Mouse (Mus musculus) adrenal gland, postnatal 25 days (tissue): ENCODE data around the gene Piezo1. TPM values are rescaled to one million over a fixed set of nuclear protein-coding genes. Genes with fewer than 3 reads are reported as not detected.
A peak's percentile ranks its signal among the peaks of the same experiment; 100 is the strongest.

Source experiments
- DNase-seq: peaks from one replicate; pipeline ENCODE4 v3.0.0; 2021; ENCODE audit warnings: mixed read lengths
- total RNA-seq: library from RNA; stranded (reverse); gene quantifications from 2 replicates; pipeline ENCODE4 v1.2.3, GENCODE M21; 2021

Gene Piezo1
- total RNA-seq, 1 experiment from 2014 or later, result 20.1 TPM

DNA sequence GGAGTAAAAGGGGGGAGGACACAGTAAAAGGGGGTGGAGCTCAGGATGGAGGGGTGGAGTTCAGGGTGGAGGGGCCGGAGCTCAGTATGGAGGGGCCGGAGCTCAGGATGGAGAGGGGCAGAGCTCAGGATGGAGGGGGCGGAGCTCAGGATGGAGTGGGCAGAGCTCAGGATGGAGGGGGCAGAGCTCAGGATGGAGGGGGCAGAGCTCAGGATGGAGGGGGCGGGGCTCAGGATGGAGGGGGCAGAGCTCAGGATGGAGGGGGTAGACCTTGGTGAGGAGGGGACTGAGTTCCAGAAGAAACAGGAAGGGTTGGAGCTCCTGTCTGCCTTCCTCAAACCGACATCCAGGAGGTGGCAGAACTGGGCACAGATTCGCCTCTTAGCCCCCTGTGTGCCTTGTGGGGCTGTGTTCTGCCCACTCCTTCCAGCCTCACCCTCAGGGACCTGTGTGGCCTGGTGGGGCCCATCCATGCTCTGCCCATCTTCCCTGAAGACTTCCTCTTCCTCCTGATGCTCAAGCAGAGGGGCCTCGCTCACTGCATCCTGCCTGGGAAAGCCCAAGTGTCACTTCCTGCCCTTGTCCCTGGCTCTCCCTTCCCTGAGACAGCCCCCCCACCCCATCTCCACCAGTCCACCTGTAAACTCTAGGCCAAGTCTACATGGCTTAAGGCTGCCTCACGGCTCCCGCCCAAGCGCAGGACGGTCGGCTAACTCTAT, 54.0 kb downstream of the Piezo1 start:
- DNase-seq, result no peak

DNA sequence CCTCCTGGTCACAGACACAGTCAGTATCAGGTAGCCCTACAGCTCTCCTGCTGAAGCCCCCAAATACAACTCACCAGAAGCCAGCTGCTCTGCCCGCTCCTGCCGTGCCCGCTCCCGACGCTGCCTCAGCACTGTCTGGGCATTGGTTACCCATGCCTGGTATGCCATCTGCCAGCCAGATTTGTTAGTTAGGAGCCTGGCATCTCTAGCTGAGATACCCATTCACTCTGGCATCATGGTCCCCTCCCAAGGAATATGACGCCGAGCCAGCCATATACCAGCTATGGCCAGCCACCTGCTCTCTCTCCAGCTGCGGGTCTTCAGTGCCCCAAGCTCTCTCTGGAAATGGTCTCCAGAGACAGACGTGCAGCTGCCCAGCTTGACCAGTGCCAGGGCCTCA, 62.7 kb downstream of the Piezo1 start:
- no peak for DNase-seq

DNA sequence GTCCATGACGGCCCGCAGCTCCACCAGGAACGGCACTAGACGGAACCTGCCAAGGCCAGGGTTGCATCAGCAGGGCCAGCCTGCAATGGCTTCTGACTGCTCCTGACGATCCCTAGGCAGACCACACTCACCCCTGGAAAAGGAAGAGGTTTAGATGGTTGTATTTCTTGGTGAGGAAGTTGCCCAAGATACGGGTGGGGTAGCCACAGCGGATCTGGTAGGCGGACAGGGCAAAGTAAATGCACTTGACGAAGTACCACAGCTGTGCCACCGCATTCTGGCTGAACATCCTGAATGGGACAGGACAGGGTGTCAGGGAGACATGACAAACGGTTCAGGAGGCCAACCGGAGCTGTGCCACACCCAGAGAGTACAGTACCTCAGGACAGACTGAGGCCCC, 66.3 kb downstream of the Piezo1 start:
- no peak for DNase-seq

DNA sequence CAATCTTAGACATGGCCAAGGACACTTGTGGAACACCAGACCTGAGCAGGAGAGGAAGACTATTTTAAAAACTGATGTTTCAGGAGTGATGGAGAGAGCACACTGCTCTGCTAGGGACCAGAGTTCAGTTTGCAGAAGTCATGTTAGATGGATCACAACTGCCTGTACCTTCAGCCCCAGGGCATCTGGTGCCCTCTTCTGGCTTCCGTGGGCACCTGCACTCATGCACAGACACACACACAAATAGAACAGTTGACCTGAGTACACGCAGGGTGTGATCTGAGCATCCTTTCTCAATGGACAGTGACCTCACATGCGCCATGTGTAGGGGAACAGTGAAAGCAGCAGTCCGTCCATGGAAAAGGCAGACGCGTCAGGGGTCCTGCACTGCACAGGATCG, 67.3 kb downstream of the Piezo1 start:
- DNase-seq, result no peak

DNA sequence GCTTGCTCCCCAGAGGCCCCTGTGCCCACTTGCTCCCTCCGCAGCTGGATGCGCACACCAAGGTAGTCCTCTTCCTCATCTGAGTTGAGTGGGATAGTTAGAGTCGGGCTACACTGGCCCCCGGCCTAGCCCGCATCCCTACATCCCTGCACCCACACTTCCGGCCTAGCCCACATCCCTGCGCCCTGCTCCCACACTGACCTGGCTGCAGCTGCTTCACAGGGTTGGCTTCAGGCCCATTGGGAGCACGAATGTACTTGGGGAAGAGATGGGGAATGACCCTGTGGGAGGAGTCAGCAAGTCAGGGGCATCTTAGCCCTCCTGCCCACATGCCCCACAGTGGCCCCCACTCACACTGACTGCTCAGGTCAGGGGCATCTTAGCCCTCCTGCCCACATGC, 68.7 kb downstream of the Piezo1 start:
- DNase-seq, result no peak

DNA sequence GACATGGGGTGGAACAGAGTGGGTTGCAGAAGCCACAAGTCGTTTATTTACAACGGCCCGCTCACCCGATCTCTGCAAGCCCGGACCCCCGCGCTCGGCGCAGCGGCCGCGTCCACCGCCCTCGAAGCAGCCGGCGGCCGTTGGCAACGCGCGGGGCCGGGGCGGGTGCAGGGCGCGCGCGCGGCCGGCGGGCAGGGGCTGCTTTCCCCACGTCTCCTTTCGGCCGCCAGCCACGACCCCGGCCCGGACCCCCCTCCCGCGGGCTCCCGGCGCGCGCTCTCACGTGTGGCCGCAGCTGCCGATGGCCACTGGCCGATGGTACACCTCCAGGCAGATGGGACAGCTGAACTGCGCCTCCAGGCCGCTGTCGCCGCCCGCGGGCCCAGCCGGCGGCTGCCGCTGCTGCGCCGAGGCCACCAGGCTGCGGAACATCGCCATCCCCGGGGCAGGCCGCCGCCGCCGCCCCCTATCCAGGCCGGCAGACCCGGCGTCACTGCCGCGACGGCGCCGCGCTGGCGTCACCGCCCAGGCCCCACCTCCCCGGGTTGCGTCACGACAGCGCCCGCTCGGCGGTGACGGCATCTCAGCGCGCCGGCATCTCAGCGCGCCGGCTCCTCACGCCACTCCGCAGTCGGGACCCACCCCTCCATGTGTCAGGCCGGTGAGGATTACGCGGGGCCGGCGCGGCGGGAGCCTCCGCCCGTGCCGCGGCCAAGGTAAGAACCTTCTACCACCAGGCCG, 75.4 kb downstream of the Piezo1 start, which contains the start of the genes Rnf166 and Ctu2:
Rnf166 (minus strand) TSS at position 485 of the 741 bp plus-strand sequence.
Ctu2 (plus strand) TSS at position 564 of the 741 bp plus-strand sequence.
- peak; percentile 95 for DNase-seq

DNA sequence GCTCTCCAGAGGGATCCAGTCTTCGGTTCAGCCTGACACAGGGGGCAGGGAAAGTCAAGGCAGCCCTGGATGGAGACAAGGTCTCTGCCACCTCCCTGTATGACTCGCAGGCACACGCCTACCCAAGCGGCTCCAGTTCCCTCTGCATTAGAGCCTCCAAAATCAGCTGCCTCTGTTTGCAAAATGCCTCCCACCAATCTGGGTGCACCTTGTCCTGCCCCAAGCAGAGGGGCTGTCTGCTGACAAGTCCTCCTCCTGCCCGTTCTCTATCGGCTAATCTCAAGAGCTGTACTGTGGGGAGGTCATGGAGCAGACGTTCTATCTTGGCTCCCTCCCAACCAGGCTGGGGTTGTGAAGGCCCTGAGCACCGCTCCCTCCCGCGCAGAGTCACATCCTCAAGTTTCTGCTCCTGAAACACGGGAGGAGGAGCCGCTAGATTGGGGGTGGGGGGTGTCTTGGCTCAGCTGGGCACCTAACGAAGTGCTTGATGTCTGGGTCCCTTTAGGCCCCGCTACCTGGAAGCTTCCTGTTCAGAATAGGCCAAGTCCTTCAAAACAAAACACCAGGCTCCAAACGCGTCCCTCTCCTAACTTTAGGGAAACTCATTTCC, 76.1 kb downstream of the Piezo1 start:
- DNase-seq, result peak; percentile 59

DNA sequence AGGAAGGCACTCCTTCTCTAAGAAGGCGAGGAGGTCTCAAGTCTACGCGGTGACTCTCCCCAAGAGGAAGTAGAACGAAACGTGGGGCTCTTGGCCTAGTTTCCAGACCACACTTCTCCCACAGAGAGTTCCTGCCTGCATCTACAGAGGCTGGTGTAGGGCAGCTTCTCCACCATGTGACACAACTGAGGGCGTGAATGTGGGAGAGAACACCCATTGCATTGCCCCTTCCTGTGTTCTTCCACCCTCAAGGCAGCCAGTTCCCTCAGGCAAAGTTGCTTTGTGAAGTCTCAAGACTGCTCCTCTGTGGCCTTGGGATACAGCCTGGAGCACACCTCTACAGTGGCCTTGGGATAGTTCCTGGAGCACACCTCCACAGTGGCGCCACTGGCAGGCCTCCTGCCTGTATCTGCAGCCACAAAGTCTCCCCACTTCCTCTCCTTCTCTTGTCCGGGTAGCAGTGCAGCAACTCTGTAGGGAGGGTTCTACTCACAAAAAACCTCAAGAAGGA, 77.2 kb downstream of the Piezo1 start:
- DNase-seq, result no peak

DNA sequence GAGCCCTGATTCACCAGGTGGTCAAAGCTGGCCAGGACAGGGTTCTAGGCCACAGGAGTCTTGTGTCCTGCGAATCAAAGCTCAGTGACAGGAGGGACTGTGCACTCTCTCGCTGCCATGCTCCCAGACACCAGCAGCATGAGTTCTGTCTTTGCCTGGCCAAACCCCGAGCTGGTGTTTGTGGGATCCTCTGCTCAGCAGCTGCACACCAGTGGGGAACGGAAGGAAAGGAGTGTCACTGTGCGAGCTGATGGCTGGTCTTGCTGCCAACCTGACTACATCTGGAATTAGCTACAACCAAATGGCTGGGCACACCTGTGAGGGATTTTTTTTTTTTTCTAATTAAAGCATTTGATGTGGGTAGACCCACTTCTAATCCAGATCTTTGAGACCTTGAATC, 80.4 kb downstream of the Piezo1 start:
- no peak for DNase-seq

DNA sequence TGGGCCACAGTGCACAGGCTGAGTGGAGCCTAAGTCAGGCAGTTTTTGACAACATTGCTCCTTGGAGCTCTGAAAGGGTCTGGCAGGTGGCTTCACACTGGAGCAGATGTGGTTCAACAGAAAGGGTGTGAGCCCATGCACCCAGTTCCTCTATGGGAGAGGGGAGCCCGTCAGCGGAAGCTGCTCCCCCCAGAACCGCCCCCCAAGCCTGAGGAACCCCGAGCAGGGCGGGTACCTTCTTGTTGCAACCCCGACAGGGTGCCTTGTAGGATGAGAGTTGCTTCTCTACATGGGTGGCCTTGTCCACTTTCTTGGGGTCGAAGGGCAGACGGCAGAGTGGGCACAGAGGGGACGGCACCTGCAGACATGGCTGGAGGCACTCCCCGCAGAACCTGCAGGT, 81.2 kb downstream of the Piezo1 start:
- DNase-seq, result no peak

DNA sequence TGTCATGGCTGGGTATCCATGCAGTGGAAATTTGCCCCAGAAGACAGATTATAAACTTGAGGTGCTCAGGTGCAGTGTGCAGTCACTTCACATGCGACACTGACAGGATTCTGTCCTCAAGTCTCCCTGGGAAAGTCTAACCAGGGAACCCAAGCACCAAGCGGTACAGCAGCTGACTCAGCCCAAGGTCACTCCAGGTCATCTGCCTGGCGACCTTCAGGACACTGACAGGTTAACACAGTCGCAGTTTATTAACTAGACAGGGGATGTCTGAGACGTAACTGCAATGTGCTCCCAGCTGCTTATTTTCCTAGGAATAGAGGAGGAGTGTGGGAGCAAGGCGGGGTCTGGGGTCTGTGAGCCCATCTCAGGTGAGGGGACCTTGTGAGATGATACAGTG, 81.7 kb downstream of the Piezo1 start:
- DNase-seq, result no peak

DNA sequence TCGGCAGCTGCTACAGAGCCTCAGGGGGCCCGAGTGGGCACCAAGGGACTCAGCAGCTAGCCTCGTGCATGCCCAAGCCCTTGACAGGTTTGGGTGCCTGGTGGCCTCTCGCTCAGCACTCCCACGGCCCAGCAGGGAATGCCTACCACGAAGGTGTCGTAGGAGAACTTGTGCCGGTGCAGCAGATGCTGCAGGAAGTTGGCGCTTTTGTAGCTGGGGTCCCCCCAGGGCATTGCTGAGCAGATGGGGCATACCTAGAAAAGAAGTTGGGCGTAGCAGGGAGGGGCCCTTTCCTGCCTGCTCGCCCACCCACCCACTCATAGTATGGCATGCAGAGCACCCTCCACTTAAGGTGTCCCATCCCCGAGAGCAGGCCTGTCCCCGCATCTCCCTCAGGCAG, 83.3 kb downstream of the Piezo1 start:
- no peak for DNase-seq

DNA sequence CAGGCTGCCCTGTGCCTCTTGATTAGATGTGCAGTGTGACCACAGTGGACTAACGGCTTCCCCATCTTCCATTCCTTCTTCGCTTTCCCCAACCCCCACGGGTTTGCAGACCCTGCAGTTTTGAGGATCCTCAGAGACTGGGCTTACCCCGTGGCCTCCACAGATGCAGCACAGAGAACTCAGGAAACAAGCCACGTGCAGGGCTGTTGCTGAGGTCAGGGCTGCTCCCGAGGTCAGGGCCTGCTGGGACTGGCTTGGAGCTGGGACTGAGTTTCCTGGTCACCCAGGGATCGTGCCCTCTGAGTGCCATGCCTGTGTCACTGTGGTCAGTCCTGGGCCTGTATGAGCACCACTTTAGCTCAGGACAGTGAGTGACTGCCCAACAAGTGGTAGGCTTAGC, 86.1 kb downstream of the Piezo1 start:
- DNase-seq, result no peak

DNA sequence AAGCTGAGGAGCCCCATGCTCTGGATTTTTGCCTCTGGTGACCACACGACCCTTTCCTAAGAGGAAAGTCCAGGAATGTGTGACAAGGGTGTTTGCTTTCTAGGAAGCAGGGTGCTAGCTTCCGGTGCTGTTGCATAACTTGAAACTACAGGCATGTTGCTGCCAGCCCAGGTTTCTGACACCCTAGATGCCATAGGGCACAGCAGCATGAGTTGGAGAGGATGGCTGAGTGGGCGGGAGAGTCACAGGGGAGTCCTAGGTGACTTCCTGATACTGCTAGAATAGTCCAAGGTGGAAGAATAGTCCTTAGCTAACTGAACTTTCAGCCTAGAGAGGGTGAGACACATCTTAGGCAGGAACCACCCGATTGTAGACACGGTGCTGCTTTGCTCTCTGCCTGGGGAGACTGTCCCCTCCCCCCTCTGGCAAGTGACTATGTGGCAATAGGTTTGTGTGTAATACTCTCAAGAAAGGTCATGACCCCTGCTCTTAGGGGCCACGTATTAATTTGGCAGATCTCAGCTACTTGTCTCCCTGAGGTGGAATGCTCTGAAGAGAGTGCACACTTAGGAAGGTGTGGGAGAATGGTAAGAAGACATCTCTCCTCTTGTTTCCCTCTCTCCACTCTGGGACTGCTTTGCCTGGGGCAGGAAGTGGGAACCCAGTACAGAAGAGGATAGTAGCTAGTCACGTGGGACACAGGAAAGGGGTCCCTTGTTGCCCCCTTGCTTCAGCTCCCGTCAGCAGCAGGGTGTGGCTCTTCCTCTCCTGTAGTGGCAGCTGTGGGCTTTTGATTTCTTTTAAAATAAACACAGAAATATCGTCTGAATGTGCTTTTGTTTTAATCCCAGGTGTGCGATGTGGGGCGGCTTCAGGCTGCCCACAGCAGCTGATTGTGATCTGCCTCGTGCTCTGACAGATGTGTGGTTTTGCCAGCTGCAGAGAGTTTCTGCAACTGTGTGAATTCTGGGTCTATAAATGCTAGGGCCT, 87.2 kb downstream of the Piezo1 start:
- DNase-seq, result no peak

DNA sequence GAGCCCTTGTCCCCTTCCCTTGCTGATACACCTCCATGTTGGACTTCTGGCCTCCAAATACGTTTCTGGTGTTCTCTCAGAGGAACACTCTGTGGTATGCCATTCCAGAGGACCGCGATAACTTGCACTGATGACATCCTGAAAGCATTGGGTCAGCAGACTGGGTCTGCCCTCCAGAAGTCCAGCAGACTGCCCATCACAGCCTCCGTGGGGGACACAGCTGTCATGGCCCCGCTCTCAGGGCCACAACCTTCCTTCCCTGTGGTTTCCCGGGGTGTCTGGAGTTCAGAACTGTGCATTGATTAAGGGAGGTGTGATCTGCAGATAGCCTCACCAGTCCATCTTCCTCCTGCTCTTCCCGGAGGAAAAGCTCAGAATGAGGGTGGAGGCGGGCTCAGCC, 88.6 kb downstream of the Piezo1 start:
- DNase-seq, result no peak

DNA sequence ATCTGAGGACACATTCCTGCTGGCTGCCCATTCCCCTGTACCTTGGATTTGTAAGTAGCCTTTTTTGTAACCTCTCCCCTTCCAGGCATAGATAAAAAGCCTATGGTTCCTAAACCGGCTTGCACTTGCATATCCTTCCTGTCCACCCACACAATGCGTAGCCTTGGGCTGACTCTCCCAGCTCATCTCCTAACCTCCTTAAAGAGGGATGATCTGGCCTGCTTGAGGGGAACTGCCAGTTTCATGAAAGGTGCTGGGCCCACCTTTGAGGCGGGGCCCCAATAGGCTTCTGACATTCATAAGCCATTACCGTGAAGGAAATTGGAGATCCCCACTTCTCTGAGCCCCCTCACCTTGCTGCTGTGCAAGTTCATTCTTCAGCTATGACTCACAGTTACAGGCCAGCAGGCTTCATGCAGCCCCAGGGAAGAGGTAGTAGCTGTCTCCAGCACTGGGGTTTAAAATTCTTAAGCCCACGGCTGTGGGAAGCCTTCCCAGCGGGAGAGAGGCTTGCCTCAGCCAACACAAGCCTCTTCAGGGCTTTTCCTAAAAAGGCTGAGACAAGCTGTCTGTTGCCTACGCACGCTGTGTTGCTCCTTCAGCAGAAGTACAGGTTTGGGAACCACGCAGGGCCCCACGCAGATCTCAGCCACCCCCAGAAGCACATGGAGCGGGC, 89.5 kb downstream of the Piezo1 start:
- no peak for DNase-seq

DNA sequence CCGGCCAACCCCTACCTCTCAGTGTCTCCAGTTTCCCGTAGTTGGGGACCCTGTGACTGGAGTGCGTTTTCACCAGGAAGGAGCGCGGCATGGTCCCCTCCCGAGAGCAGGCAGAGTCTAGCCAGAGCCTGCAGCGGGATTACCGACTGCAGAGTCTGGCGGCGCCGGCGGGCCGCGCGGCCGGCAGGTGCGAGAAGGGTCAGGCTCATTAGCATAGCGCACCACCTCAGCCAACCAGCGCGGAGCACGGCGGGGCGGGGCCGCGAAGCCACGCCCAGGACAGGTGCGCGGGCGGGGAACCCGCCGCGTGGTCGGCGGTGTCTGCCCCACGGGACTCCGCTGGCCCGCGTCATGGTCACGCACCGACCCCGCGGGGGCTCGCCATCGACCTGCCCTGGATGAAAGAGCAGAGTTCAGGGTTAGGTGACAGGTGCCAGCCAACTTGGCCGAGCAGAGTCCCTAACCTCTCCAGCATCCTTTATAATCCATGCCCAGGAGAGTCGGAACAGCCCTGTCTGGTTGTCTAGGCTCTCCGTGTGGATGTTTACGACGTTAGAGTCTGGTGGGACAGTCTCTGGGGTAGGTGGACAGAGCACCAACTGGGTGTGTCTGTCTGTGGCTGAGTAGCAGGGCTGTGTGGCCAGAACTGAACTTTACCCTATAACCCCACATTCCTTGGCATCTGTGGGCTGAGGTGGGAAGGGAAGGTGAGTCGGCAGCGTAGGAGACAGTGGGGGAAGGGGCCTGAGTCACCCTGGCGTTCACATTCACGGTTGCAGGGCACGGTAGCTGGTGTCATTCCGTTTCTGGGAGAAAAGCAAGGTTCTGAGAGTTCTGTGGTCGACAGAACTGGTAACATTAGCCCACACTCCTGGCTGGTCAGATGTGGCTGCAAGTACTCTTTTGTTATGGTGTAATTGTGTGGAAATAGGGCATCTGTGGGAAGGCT, 90.3 kb downstream of the Piezo1 start, which contains the start of gene Snai3:
Snai3 (minus strand) TSS at position 210 of the 949 bp plus-strand sequence.
- peak; percentile 43 for DNase-seq

DNA sequence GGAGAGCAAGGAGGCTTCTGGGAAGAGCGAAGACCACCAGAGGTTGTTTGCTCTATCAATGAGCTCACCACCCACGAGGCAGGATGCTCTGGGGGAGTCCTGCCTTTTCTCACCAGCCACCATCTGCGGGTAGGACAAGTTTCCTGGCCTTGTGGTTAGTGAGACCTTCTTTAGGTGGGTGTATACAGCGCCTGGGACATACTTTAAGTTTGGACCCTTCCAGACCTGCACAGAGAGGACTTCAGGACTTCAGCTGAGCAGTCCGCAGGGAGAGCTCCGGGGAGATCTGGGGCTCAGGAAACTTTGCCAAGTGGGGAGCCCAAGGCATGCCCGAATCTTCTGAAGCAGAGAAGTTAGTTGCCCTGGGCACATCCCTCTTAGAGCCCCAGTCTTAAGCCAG, 91.1 kb downstream of the Piezo1 start:
- DNase-seq, result no peak

DNA sequence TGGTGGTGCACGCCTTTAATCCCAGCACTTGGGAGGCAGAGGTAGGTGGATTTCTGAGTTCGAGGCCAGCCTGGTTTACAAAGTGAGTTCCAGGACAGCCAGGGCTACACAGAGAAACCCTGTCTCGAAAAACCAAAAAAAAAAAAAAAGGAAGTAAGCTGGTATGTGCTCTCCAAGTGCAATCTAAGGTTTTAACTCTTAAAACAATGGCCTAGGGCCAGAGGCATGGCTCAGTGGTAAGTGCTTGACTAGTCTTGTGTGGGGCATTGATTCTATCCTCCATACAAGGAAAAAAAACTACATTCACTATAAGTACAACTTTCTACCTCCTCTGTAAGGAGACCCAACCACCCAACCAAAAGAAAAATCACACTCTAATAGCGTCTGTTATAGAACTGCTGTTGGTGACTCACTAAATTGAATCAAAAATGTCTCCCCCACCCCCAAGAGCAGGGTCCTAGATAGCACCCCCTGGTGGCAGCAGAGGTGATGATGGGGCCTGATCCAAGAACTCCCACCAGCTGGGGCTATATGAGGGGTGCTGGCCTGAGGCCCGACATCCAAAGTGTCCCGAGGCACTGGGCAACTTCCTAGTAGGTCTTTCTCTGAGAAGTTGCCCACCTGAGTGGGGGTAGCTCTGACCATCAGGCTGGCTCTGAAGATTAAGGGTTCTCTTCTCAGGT, 91.8 kb downstream of the Piezo1 start:
- no peak for DNase-seq
